Mouse (Mus musculus) c-Kit-positive CD71-negative TER-119-negative erythroid progenitor cells, embryonic 14.5 days (primary cell): Measurements from ENCODE around the gene BC017158.
"Not testable (repeated sequence)": the region's sequence is repeated elsewhere in the genome, so short reads cannot be mapped to it uniquely, and the experiment has no call there.

Experiments
- DNase-seq: peaks from one replicate; pipeline ENCODE4 v3.0.0-alpha.2; 2013; ENCODE audit warnings: low read depth

BC017158 gene

GRCm38 (mm10) chr7:128297617-128298480 lies at the start of gene BC017158:
Gene BC017158, minus strand, starts transcription at chr7:128298170.
- DNase-seq = peak; percentile 63

- DNase-seq = no peak
Measured at GRCm38 (mm10) chr7:128346991-128347390, 49.0 kb upstream of the BC017158 start.

- no peak for DNase-seq
Measured at GRCm38 (mm10) chr7:128346522-128346921, 48.6 kb upstream of the BC017158 start.

GRCm38 (mm10) chr7:128345691-128346090 lies 47.7 kb upstream of the BC017158 start:
- DNase-seq = no peak

GRCm38 (mm10) chr7:128344928-128345653 lies 47.1 kb upstream of the BC017158 start:
- peak; percentile 58 for DNase-seq

GRCm38 (mm10) chr7:128344488-128344887 lies 46.5 kb upstream of the BC017158 start:
- DNase-seq = no peak

- not testable (repeated sequence) for DNase-seq
Measured at GRCm38 (mm10) chr7:128342691-128343090, 44.7 kb upstream of the BC017158 start.

- DNase-seq = not testable (repeated sequence)
Measured at GRCm38 (mm10) chr7:128340321-128340720, 42.4 kb upstream of the BC017158 start.

GRCm38 (mm10) chr7:128332896-128333295 lies 34.9 kb upstream of the BC017158 start:
- peak; percentile 50 for DNase-seq

- no peak for DNase-seq
Measured at GRCm38 (mm10) chr7:128330981-128331380, 33.0 kb upstream of the BC017158 start.

GRCm38 (mm10) chr7:128324977-128325376 lies 27.0 kb upstream of the BC017158 start:
- no peak for DNase-seq

- no peak for DNase-seq
Measured at GRCm38 (mm10) chr7:128321260-128321659, 23.3 kb upstream of the BC017158 start.

- DNase-seq = no peak
Measured at GRCm38 (mm10) chr7:128320219-128320816, 22.3 kb upstream of the BC017158 start.

GRCm38 (mm10) chr7:128319140-128319539 lies 21.2 kb upstream of the BC017158 start:
- no peak for DNase-seq

GRCm38 (mm10) chr7:128317011-128317410 lies 19.0 kb upstream of the BC017158 start:
- DNase-seq = no peak

GRCm38 (mm10) chr7:128314491-128314890 lies 16.5 kb upstream of the BC017158 start:
- DNase-seq = no peak

GRCm38 (mm10) chr7:128313601-128314000 lies 15.6 kb upstream of the BC017158 start:
- no peak for DNase-seq

GRCm38 (mm10) chr7:128312375-128313059 lies 14.5 kb upstream of the BC017158 start:
- DNase-seq = no peak

- no peak for DNase-seq
Measured at GRCm38 (mm10) chr7:128311811-128312210, 13.8 kb upstream of the BC017158 start.

- no peak for DNase-seq
Measured at GRCm38 (mm10) chr7:128311263-128311662, 13.3 kb upstream of the BC017158 start.

- DNase-seq = no peak
Measured at GRCm38 (mm10) chr7:128310229-128310688, 12.3 kb upstream of the BC017158 start.

- DNase-seq = no peak
Measured at GRCm38 (mm10) chr7:128309776-128310175, 11.8 kb upstream of the BC017158 start.
